Mouse (Mus musculus) CH12.LX (cell line): Measurements from ENCODE around the gene Ncf2. TPM values are rescaled to one million over a fixed set of nuclear protein-coding genes. Genes with fewer than 3 reads are reported as not detected.

Experiments used
- DNase-seq: peaks from one replicate; pipeline ENCODE4 v3.0.0-alpha.2; 2013; ENCODE audit errors: extremely low read depth
- H3K27ac ChIP-seq: 2 replicates; pipeline ENCODE4 v1.5.1; 2012; ENCODE audit warnings: low read depth, mild to moderate bottlenecking, control low read depth, moderate library complexity; ENCODE audit not compliant: insufficient read depth
- H3K27me3 ChIP-seq: replicated peaks from 2 replicates; pipeline ENCODE3; 2012; ENCODE audit warnings: inconsistent platforms
- H3K36me3 ChIP-seq, 2 experiments: replicated peaks in 1 of 2; 2 replicates each; pipeline versions ENCODE3 to v1.6.1; 2012; ENCODE audit warnings: inconsistent platforms in 1 of 2, low read length in 1 of 2, mild to moderate bottlenecking in 1 of 2, mixed read lengths in 1 of 2, moderate library complexity in 1 of 2; ENCODE audit not compliant: control insufficient read depth in 1 of 2, insufficient read depth in 1 of 2
- H3K4me1 ChIP-seq, 2 experiments: 2 replicates each; pipeline ENCODE4 v1.6.1; 2012; ENCODE audit warnings: inconsistent platforms in 1 of 2, moderate library complexity in 1 of 2; ENCODE audit not compliant: insufficient read depth in 2 of 2, control insufficient read depth in 1 of 2
- H3K4me2 ChIP-seq: 2 replicates; pipeline ENCODE4 v1.6.1; 2012; ENCODE audit warnings: low read depth, mild to moderate bottlenecking, control low read depth; ENCODE audit not compliant: poor library complexity, insufficient read depth, severe bottlenecking
- H3K4me3 ChIP-seq, 3 experiments: fragments of 150-350 bp in 1 of 3; sonication (generic) in 1 of 3; replicated peaks in 1 of 3; 2 replicates each; pipeline versions ENCODE3 to v1.5.1; 2011 to 2012; ENCODE audit warnings: low read depth in 2 of 3, low read length in 2 of 3, mild to moderate bottlenecking in 2 of 3, moderate library complexity in 2 of 3, control low read depth in 1 of 3, improper control_type of control experiment in 1 of 3, inconsistent platforms in 1 of 3, mixed read lengths in 1 of 3; ENCODE audit not compliant: poor library complexity in 1 of 3
- H3K79me2 ChIP-seq: replicated peaks from 2 replicates; pipeline ENCODE4 v1.6.1; 2012; ENCODE audit warnings: mild to moderate bottlenecking, moderate library complexity; ENCODE audit not compliant: control insufficient read depth, poor library complexity, insufficient read depth, severe bottlenecking; ENCODE audit errors: extremely low read depth
- H3K9ac ChIP-seq: 2 replicates; pipeline ENCODE4 v1.6.1; 2012; ENCODE audit warnings: low read depth, mild to moderate bottlenecking, control low read depth, moderate library complexity; ENCODE audit not compliant: insufficient read depth
- H3K9me3 ChIP-seq: replicated peaks from 2 replicates; pipeline ENCODE3; 2012; ENCODE audit warnings: low read length, inconsistent platforms, mixed read lengths
- CHD2 ChIP-seq: IDR thresholded peaks from 2 replicates; pipeline ENCODE4 v1.6.1; 2011; ENCODE audit warnings: low read length, improper control_type of control experiment
- CTCF ChIP-seq, 2 experiments: IDR thresholded peaks in 1 of 2; conservative IDR thresholded peaks in 1 of 2; 2 replicates each; pipeline ENCODE4 v1.5.1; 2011 to 2012; ENCODE audit warnings: low read depth in 2 of 2, low read length in 2 of 2, improper control_type of control experiment in 1 of 2, inconsistent platforms in 1 of 2, mild to moderate bottlenecking in 1 of 2, moderate library complexity in 1 of 2
- ELF1 ChIP-seq: IDR thresholded peaks from 2 replicates; pipeline ENCODE4 v1.6.1; 2014; ENCODE audit warnings: low read depth, mild to moderate bottlenecking, inconsistent platforms, low read length, improper control_type of control experiment
- EP300 ChIP-seq: IDR thresholded peaks from 2 replicates; pipeline ENCODE4 v1.6.1; 2011; ENCODE audit warnings: low read length, improper control_type of control experiment
- IRF4 ChIP-seq: IDR thresholded peaks from 2 replicates; pipeline ENCODE4 v1.6.1; 2014; ENCODE audit warnings: low read depth, mild to moderate bottlenecking, inconsistent platforms, low read length, improper control_type of control experiment
- KAT2A ChIP-seq: IDR thresholded peaks from 2 replicates; pipeline ENCODE4 v1.6.1; 2012; ENCODE audit warnings: low read length, improper control_type of control experiment, inconsistent platforms; ENCODE audit not compliant: insufficient replicate concordance
- MAFK ChIP-seq: IDR thresholded peaks from 2 replicates; pipeline ENCODE4 v1.6.1; 2011; ENCODE audit warnings: low read length, improper control_type of control experiment; ENCODE audit not compliant: insufficient replicate concordance
- MAX ChIP-seq: IDR thresholded peaks from 2 replicates; pipeline ENCODE4 v1.6.1; 2011; ENCODE audit warnings: low read length, improper control_type of control experiment
- MAZ ChIP-seq: IDR thresholded peaks from 2 replicates; pipeline ENCODE4 v1.6.1; 2012; ENCODE audit warnings: low read depth, mild to moderate bottlenecking, inconsistent platforms, low read length, improper control_type of control experiment, moderate library complexity
- MYC ChIP-seq: IDR thresholded peaks from 2 replicates; pipeline ENCODE4 v1.6.1; 2011; ENCODE audit warnings: low read depth, mild to moderate bottlenecking, improper control_type of control experiment, low read length
- PAX5 ChIP-seq: IDR thresholded peaks from 2 replicates; pipeline ENCODE4 v1.6.1; 2012; ENCODE audit warnings: low read length, inconsistent platforms, mixed read lengths
- POLR2A ChIP-seq: IDR thresholded peaks from 2 replicates; pipeline ENCODE4 v1.6.1; 2011; ENCODE audit warnings: low read depth, mild to moderate bottlenecking, improper control_type of control experiment, low read length
- POLR2AphosphoS2 ChIP-seq: IDR thresholded peaks from 2 replicates; pipeline ENCODE4 v1.6.1; 2011; ENCODE audit warnings: low read depth, low read length, improper control_type of control experiment
- RAD21 ChIP-seq: IDR thresholded peaks from 2 replicates; pipeline ENCODE4 v1.6.1; 2011; ENCODE audit warnings: low read depth, mild to moderate bottlenecking, low read length, improper control_type of control experiment, moderate library complexity
- SIN3A ChIP-seq: IDR thresholded peaks from 2 replicates; pipeline ENCODE4 v1.6.1; 2012; ENCODE audit warnings: low read length, improper control_type of control experiment, inconsistent platforms
- UBTF ChIP-seq: IDR thresholded peaks from 2 replicates; pipeline ENCODE4 v1.6.1; 2012; ENCODE audit warnings: low read depth, mild to moderate bottlenecking, inconsistent platforms, low read length, improper control_type of control experiment, moderate library complexity
- USF1 ChIP-seq: IDR thresholded peaks from 2 replicates; pipeline ENCODE4 v1.6.1; 2014; ENCODE audit warnings: low read depth, mild to moderate bottlenecking, inconsistent platforms, low read length, improper control_type of control experiment
- ZC3H11A ChIP-seq: IDR thresholded peaks from 2 replicates; pipeline ENCODE4 v1.6.1; 2012; ENCODE audit warnings: low read depth, mild to moderate bottlenecking, inconsistent platforms, low read length, improper control_type of control experiment
- ZKSCAN1 ChIP-seq: IDR thresholded peaks from 2 replicates; pipeline ENCODE4 v1.6.1; 2012; ENCODE audit warnings: low read depth, inconsistent platforms, low read length, improper control_type of control experiment, borderline replicate concordance
- ZMIZ1 ChIP-seq: IDR thresholded peaks from 2 replicates; pipeline ENCODE4 v1.6.1; 2012; ENCODE audit warnings: low read depth, mild to moderate bottlenecking, inconsistent platforms, low read length, improper control_type of control experiment
- dilution Hi-C: fragments of 300-500 bp; cut with MboI; formaldehyde crosslinking; loops from 2 replicates; pipeline ENCODE4 v1.14.3; 2020; ENCODE audit warnings: low sequenced_read_pairs; ENCODE audit not compliant: extremely low pct_unique_long_range_greater_than_20kb, extremely low pct_ligation_motif_present
- in situ Hi-C: fragments of 300-500 bp; cut with MboI; formaldehyde crosslinking; loops from 3 replicates; pipeline ENCODE4 v1.14.3; 2019; ENCODE audit warnings: low sequenced_read_pairs, low pct_ligation_motif_present, low pct_unique_long_range_greater_than_20kb, mixed read lengths
- polyA plus RNA-seq: library from polyadenylated mRNA; unstranded; fragments of >175 nt; gene quantifications from 2 replicates; pipeline ENCODE4 v1.2.1, GENCODE M21; 2012; ENCODE audit warnings: low read depth; ENCODE audit not compliant: insufficient read length
- total RNA-seq, 2 experiments: library from RNA; depleted of rRNA; stranded (reverse); fragments of 300-350 nt in 1 of 2; fragments of >200 nt in 1 of 2; gene quantifications; 2 replicates each; pipeline ENCODE4 v1.2.3; 2012 to 2014

Ncf2 gene
- total and polyA plus RNA-seq, 3 experiments = 82.6 to 89.9 (median 89.2) TPM

DNA sequence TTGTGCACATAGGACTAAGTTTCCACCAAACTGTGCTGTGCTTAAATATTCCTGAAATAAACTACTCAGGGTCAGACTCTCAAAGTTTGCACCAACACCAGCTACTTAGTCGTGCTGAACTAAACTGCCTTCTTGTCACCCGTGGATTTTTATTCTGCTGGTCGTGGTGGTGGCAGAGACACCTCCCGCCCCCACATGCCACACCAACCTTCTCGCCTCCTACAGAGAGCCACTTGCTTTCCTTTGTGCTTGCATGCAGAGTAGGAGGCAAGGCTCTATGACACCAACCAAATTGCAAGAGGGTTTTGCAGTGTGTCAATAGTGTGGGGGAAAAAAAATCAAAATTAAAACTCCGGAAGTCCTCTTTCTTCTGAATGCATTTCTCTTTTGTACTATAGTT lies 19.6 kb downstream of the Ncf2 start:
- Histone ChIP-seq H3K36me3 (peaks cover 67 to 88% of the 10 kb centered on the region in 2 experiments), H3K4me3 (no peak overlapping the region), H3K27ac (no peak overlapping the region), H3K4me2 (no peak overlapping the region), H3K9me3 (peaks cover 3% of the 10 kb centered on the region), H3K4me1 (peaks cover 20 to 53% of the 10 kb centered on the region in 2 experiments), H3K27me3 (no peaks in the 10 kb centered on the region)
- dilution Hi-C loops = no loop called here
- no peak for DNase-seq
- no peak for TF ChIP-seq EP300
- no peak for TF ChIP-seq POLR2A
- no peak for TF ChIP-seq PAX5
- no peak for TF ChIP-seq SIN3A
- no peak for TF ChIP-seq POLR2AphosphoS2
- TF ChIP-seq ZMIZ1 = no peak
- TF ChIP-seq ZKSCAN1 = no peak
- TF ChIP-seq ZC3H11A = no peak
- no peak for TF ChIP-seq MYC
- TF ChIP-seq MAZ = no peak
- TF ChIP-seq CTCF (conservative IDR thresholded peaks at IDR 0.05 in 1 of 2, IDR thresholded peaks at IDR 0.05 in 1 of 2; ENCODE audit: low read depth in 2 of 2, low read length in 2 of 2) = no peak
- TF ChIP-seq KAT2A = no peak
- TF ChIP-seq MAFK = no peak
- TF ChIP-seq MAX = no peak
- TF ChIP-seq RAD21 = no peak
- TF ChIP-seq CHD2 = no peak
- no peak for TF ChIP-seq IRF4
- no peak for TF ChIP-seq ELF1
- TF ChIP-seq USF1 = no peak
- TF ChIP-seq, all 38 proteins: peak for 0
- in situ Hi-C loops = no loop called here
- Histone ChIP-seq H3K9ac (no peak overlapping the region), H3K79me2 (peaks cover 3% of the 10 kb centered on the region)

DNA sequence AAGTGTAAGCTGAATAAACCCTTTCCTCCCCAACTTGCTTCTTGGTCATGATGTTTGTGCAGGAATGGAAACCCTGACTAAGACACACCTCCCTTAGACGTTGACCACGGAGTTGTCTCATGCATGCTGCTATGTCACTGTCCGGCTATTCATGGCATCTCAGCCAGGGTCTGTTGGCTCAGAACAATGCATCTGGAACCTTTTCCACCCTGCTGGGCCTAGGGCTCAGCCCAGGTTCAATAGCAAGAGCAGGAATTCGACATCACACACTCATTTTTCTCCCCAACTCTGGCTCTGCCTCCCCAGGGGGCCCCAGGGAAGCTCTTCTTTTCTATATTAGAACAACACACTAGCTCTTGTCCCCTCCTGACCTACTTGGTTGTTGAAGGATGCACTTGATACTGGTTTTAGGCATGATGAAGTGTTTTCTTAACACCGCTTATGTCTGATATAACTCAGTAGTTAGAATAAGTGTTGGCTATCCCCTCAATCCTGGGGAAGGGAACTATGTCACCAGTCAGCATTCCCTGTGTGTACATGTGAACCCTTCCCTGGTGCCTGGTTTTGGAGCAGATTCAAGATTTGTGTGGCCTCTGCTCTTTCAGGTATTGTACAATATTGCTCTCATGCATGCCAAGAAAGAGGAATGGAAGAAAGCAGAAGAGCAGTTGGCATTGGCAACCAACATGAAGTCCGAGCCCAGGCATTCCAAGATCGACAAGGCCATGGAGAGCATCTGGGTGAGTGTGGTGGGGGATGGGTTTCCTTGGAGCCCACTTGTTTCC lies 21.1 kb downstream of the Ncf2 start:
- Histone ChIP-seq H3K79me2 (no peaks in the 10 kb centered on the region), H3K4me3 (no peak overlapping the region), H3K9me3 (peaks cover 3% of the 10 kb centered on the region), H3K36me3 (peaks cover 72 to 89% of the 10 kb centered on the region in 2 experiments), H3K27ac (no peak overlapping the region), H3K4me2 (no peak overlapping the region), H3K27me3 (no peaks in the 10 kb centered on the region), H3K4me1 (peaks cover 16 to 38% of the 10 kb centered on the region in 2 experiments), H3K9ac (no peak overlapping the region)
- TF ChIP-seq ZKSCAN1 (no peak), RAD21 (no peak), IRF4 (no peak), UBTF (no peak)
- in situ Hi-C loops (no loop called here), dilution Hi-C loops (no loop called here)
- no peak for DNase-seq
